Mouse (Mus musculus) intestine, embryonic 14.5 days (tissue): Measurements from ENCODE around the gene Olfr373. TPM values are rescaled to one million over a fixed set of nuclear protein-coding genes. Genes with fewer than 3 reads are reported as not detected.
"Not testable (repeated sequence)": the region's sequence is repeated elsewhere in the genome, so short reads cannot be mapped to it uniquely, and the experiment has no call there.

ENCODE experiments used
- ATAC-seq: fragments of 200-750 bp; cut with Nextera tagmentation; replicated peaks from 2 replicates; pipeline ENCODE4 v1.8.0; 2017; ENCODE audit warnings: low read depth, moderate number of reproducible peaks, moderate TSS enrichment, moderate library complexity; ENCODE audit not compliant: low FRiP score, low TSS enrichment
- DNase-seq: peaks from one replicate; pipeline ENCODE4 v3.0.0-alpha.2; 2018; ENCODE audit warnings: low spot score
- H3K27ac ChIP-seq: fragments of 300-500 bp; sonication (generic); 2 replicates; pipeline ENCODE4 v1.5.1; 2014; ENCODE audit warnings: low read depth, mild to moderate bottlenecking, control low read depth
- H3K27me3 ChIP-seq: fragments of 300-500 bp; sonication (generic); replicated peaks from 2 replicates; pipeline ENCODE4 v1.6.1; 2014; ENCODE audit warnings: low read length, control low read depth; ENCODE audit not compliant: control insufficient read depth, insufficient read depth
- H3K36me3 ChIP-seq: fragments of 300-500 bp; sonication (generic); 2 replicates; pipeline ENCODE4 v1.6.1; 2014; ENCODE audit warnings: low read length, control low read depth; ENCODE audit not compliant: control insufficient read depth, insufficient read depth
- H3K4me1 ChIP-seq: fragments of 300-500 bp; sonication (generic); replicated peaks from 2 replicates; pipeline ENCODE4 v1.6.1; 2014; ENCODE audit warnings: low read length, control low read depth, mixed read lengths; ENCODE audit not compliant: control insufficient read depth, insufficient read depth
- H3K4me2 ChIP-seq: fragments of 300-500 bp; sonication (generic); 2 replicates; pipeline ENCODE4 v1.6.1; 2014; ENCODE audit warnings: low read length
- H3K4me3 ChIP-seq: fragments of 300-500 bp; sonication (generic); 2 replicates; pipeline ENCODE4 v1.5.1; 2014; ENCODE audit warnings: low read depth, low read length, control low read depth, mixed read lengths
- H3K9ac ChIP-seq: fragments of 300-500 bp; sonication (generic); 2 replicates; pipeline ENCODE4 v1.6.1; 2014; ENCODE audit warnings: mild to moderate bottlenecking, low read length
- H3K9me3 ChIP-seq: fragments of 300-500 bp; sonication (generic); 2 replicates; pipeline ENCODE4 v1.6.1; 2016; ENCODE audit warnings: low read length, control low read depth; ENCODE audit not compliant: control insufficient read depth
- WGBS: fragments of 180-500 bp; shearing (Covaris S2); extraction: QIAGEN DNeasy Blood & Tissue Kit; methylation state at CpG from one replicate; pipeline ENCODE4 v1.1.7; 2014; 5-methylcytosine and 5-hydroxymethylcytosine counted together
- polyA plus RNA-seq: library from polyadenylated mRNA; unstranded; fragments of >200 nt; fragmentation: Nextera tagmentation; extraction: Ambion mirVana; gene quantifications from 2 replicates; pipeline ENCODE4 v1.2.1, GENCODE M21; 2014

Olfr373 gene
- polyA plus RNA-seq, 1 experiment from 2014 or later: 0.11 TPM

- not testable (repeated sequence) for ATAC-seq, H3K36me3 ChIP-seq, H3K9ac ChIP-seq, H3K4me2 ChIP-seq, H3K4me3 ChIP-seq, H3K4me1 ChIP-seq, H3K27me3 ChIP-seq, H3K27ac ChIP-seq, DNase-seq, H3K9me3 ChIP-seq
- WGBS: 63% methylated on average over 6 of the region's 7 CpGs
Observed at GRCm38 (mm10) chr8:72099377-72100103, 16.6 kb downstream of the Olfr373 start.

GRCm38 (mm10) chr8:72105165-72105564, 22.2 kb downstream of the Olfr373 start:
- Histone ChIP-seq H3K9me3 (no peaks in the 10 kb centered on the region), H3K9ac (no peak overlapping the region), H3K27ac (no peak overlapping the region), H3K27me3 (no peaks in the 10 kb centered on the region), H3K4me3 (no peak overlapping the region), H3K4me1 (no peaks in the 10 kb centered on the region), H3K36me3 (no peaks in the 10 kb centered on the region), H3K4me2 (no peak overlapping the region)
- DNase-seq: no peak
- 23% methylated on average over 4 of the region's 4 CpGs for WGBS
- no peak for ATAC-seq

- H3K4me1 ChIP-seq: no peaks in the 10 kb centered on the region
- whole genome bisulfite sequencing: 88% methylated on average over 3 of the region's 3 CpGs
- no peak within 1 kb of the TSS for H3K9ac ChIP-seq
- no peaks in the 10 kb centered on the region for H3K36me3 ChIP-seq
- no peaks in the 10 kb centered on the region for H3K27me3 ChIP-seq
- no peaks in the 10 kb centered on the region for H3K9me3 ChIP-seq
- ATAC-seq (no peak), DNase-seq (no peak)
- H3K4me3 ChIP-seq: no peak within 1 kb of the TSS
- H3K4me2 ChIP-seq: no peak within 1 kb of the TSS
- no peak within 1 kb of the TSS for H3K27ac ChIP-seq
Observed at GRCm38 (mm10) chr8:72106740-72107139, 23.8 kb downstream of the Olfr373 start, which contains the start of gene Olfr374. Gene Olfr374 (plus strand): TSS chr8:72107040.

GRCm38 (mm10) chr8:72110876-72111275, 27.9 kb downstream of the Olfr373 start:
- no peaks in the 10 kb centered on the region for H3K36me3 ChIP-seq
- no peak overlapping the region for H3K9ac ChIP-seq
- no peaks in the 10 kb centered on the region for H3K9me3 ChIP-seq
- no peak overlapping the region for H3K4me3 ChIP-seq
- no peak overlapping the region for H3K27ac ChIP-seq
- WGBS: 81% methylated on average over 6 of the region's 6 CpGs
- no peaks in the 10 kb centered on the region for H3K27me3 ChIP-seq
- H3K4me1 ChIP-seq: no peaks in the 10 kb centered on the region
- ATAC-seq (no peak), DNase-seq (no peak)
- H3K4me2 ChIP-seq: no peak overlapping the region

GRCm38 (mm10) chr8:72112486-72112885, 29.5 kb downstream of the Olfr373 start:
- Histone ChIP-seq H3K9me3 (no peaks in the 10 kb centered on the region), H3K27ac (no peak overlapping the region), H3K4me1 (no peaks in the 10 kb centered on the region), H3K9ac (no peak overlapping the region), H3K27me3 (no peaks in the 10 kb centered on the region), H3K4me2 (no peak overlapping the region), H3K36me3 (no peaks in the 10 kb centered on the region), H3K4me3 (no peak overlapping the region)
- 73% methylated on average over 3 of the region's 3 CpGs for WGBS
- DNase-seq (no peak), ATAC-seq (no peak)

GRCm38 (mm10) chr8:72115202-72115601, 32.2 kb downstream of the Olfr373 start:
- no peak overlapping the region for H3K27ac ChIP-seq
- DNase-seq (no peak), ATAC-seq (no peak)
- no peaks in the 10 kb centered on the region for H3K4me1 ChIP-seq
- H3K27me3 ChIP-seq: no peaks in the 10 kb centered on the region
- H3K4me2 ChIP-seq: no peak overlapping the region
- H3K4me3 ChIP-seq: no peak overlapping the region
- WGBS: 92% methylated on average over 2 of the region's 2 CpGs
- H3K9me3 ChIP-seq: no peaks in the 10 kb centered on the region
- no peak overlapping the region for H3K9ac ChIP-seq
- H3K36me3 ChIP-seq: no peaks in the 10 kb centered on the region

GRCm38 (mm10) chr8:72118616-72119015, 35.6 kb downstream of the Olfr373 start:
- no peak overlapping the region for H3K9ac ChIP-seq
- no peak for DNase-seq
- 43% methylated on average over 4 of the region's 4 CpGs for WGBS
- no peak overlapping the region for H3K4me3 ChIP-seq
- H3K9me3 ChIP-seq: no peaks in the 10 kb centered on the region
- no peak overlapping the region for H3K4me2 ChIP-seq
- H3K36me3 ChIP-seq: no peaks in the 10 kb centered on the region
- no peaks in the 10 kb centered on the region for H3K27me3 ChIP-seq
- no peak for ATAC-seq
- no peaks in the 10 kb centered on the region for H3K4me1 ChIP-seq
- no peak overlapping the region for H3K27ac ChIP-seq

GRCm38 (mm10) chr8:72121486-72121885, 38.5 kb downstream of the Olfr373 start:
- H3K27me3 ChIP-seq, H3K4me3 ChIP-seq, H3K27ac ChIP-seq, H3K4me2 ChIP-seq, H3K4me1 ChIP-seq, H3K9me3 ChIP-seq, DNase-seq, ATAC-seq, H3K36me3 ChIP-seq, H3K9ac ChIP-seq: not testable (repeated sequence)
- whole genome bisulfite sequencing: 52% methylated on average over 3 of the region's 3 CpGs

GRCm38 (mm10) chr8:72121997-72122396, 39.0 kb downstream of the Olfr373 start:
- DNase-seq (no peak), ATAC-seq (no peak; the same call in 1 of the 2 replicates)
- H3K4me1 ChIP-seq: no peaks in the 10 kb centered on the region
- H3K36me3 ChIP-seq: no peaks in the 10 kb centered on the region
- no peak overlapping the region for H3K27ac ChIP-seq
- no peaks in the 10 kb centered on the region for H3K9me3 ChIP-seq
- no peak overlapping the region for H3K9ac ChIP-seq
- no peak overlapping the region for H3K4me3 ChIP-seq
- no peak overlapping the region for H3K4me2 ChIP-seq
- 66% methylated on average over 1 of the region's 1 CpGs for WGBS
- no peaks in the 10 kb centered on the region for H3K27me3 ChIP-seq
